Mouse (Mus musculus) CH12.LX (cell line): ENCODE data around the gene Tbcel.

ENCODE experiments used
- CHD1 ChIP-seq: IDR thresholded peaks from 2 replicates; pipeline ENCODE4 v1.6.1; 2012; ENCODE audit warnings: low read depth, low read length, improper control_type of control experiment, inconsistent platforms
- CTCF ChIP-seq, 2 experiments: IDR thresholded peaks in 1 of 2; conservative IDR thresholded peaks in 1 of 2; 2 replicates each; pipeline ENCODE4 v1.5.1; 2011 to 2012; ENCODE audit warnings: low read depth in 2 of 2, low read length in 2 of 2, improper control_type of control experiment in 1 of 2, inconsistent platforms in 1 of 2, mild to moderate bottlenecking in 1 of 2, moderate library complexity in 1 of 2
- E2F4 ChIP-seq: IDR thresholded peaks from 2 replicates; pipeline ENCODE4 v1.6.1; 2011; ENCODE audit warnings: low read depth, low read length, improper control_type of control experiment; ENCODE audit not compliant: insufficient replicate concordance
- EP300 ChIP-seq: IDR thresholded peaks from 2 replicates; pipeline ENCODE4 v1.6.1; 2011; ENCODE audit warnings: low read length, improper control_type of control experiment
- GABPA ChIP-seq: IDR thresholded peaks from 2 replicates; pipeline ENCODE4 v1.6.1; 2012; ENCODE audit warnings: low read depth, low read length, improper control_type of control experiment, inconsistent platforms; ENCODE audit not compliant: insufficient replicate concordance
- MEF2A ChIP-seq: IDR thresholded peaks from 2 replicates; pipeline ENCODE4 v1.6.1; 2014; ENCODE audit warnings: low read depth, mild to moderate bottlenecking, inconsistent platforms, low read length, improper control_type of control experiment, borderline replicate concordance
- MYC ChIP-seq: IDR thresholded peaks from 2 replicates; pipeline ENCODE4 v1.6.1; 2011; ENCODE audit warnings: low read depth, mild to moderate bottlenecking, improper control_type of control experiment, low read length
- PAX5 ChIP-seq: IDR thresholded peaks from 2 replicates; pipeline ENCODE4 v1.6.1; 2012; ENCODE audit warnings: low read length, inconsistent platforms, mixed read lengths
- POLR2A ChIP-seq: IDR thresholded peaks from 2 replicates; pipeline ENCODE4 v1.6.1; 2011; ENCODE audit warnings: low read depth, mild to moderate bottlenecking, improper control_type of control experiment, low read length
- TBP ChIP-seq: conservative IDR thresholded peaks from 2 replicates; pipeline ENCODE4 v1.6.1; 2011; ENCODE audit warnings: low read depth, low read length, improper control_type of control experiment
- USF2 ChIP-seq: conservative IDR thresholded peaks from 2 replicates; pipeline ENCODE4 v1.6.1; 2011; ENCODE audit warnings: low read depth, low read length, improper control_type of control experiment
- ZC3H11A ChIP-seq: IDR thresholded peaks from 2 replicates; pipeline ENCODE4 v1.6.1; 2012; ENCODE audit warnings: low read depth, mild to moderate bottlenecking, inconsistent platforms, low read length, improper control_type of control experiment
- ZNF384 ChIP-seq: IDR thresholded peaks from 2 replicates; pipeline ENCODE4 v1.6.1; 2012; ENCODE audit warnings: low read depth, low read length, improper control_type of control experiment, inconsistent platforms

GRCm38 (mm10) chr9:42442100-42442499 lies 65.5 kb downstream of the Tbcel start:
- no peak for TF ChIP-seq MYC
- no peak for TF ChIP-seq POLR2A
- TF ChIP-seq CTCF (conservative IDR thresholded peaks at IDR 0.05 in 1 of 2, IDR thresholded peaks at IDR 0.05 in 1 of 2; ENCODE audit: low read depth in 2 of 2, low read length in 2 of 2) = no peak
- TF ChIP-seq E2F4 = no peak
- no peak for TF ChIP-seq PAX5
- no peak for TF ChIP-seq ZNF384
- no peak for TF ChIP-seq EP300
- no peak for TF ChIP-seq USF2
- TF ChIP-seq TBP = no peak
- TF ChIP-seq MEF2A = no peak
- no peak for TF ChIP-seq CHD1
- TF ChIP-seq GABPA = no peak
- TF ChIP-seq ZC3H11A = no peak
